Mouse (Mus musculus): ENCODE results near the gene Stra6l.

GRCm38 (mm10) chr4:45924011-45924410 is 75.5 kb downstream of the Stra6l start:
- TF ChIP-seq MAX (IDR thresholded peaks at IDR 0.05) (no peak), USF1 (IDR thresholded peaks at IDR 0.05; ENCODE audit: low read depth) (no peak), CTCF (IDR thresholded peaks at IDR 0.05; ENCODE audit: control insufficient read depth, insufficient read depth, insufficient read length) (no peak), CEBPB (IDR thresholded peaks at IDR 0.05; ENCODE audit: low read depth) (no peak), MYOD1 (IDR thresholded peaks at IDR 0.05; ENCODE audit: control insufficient read depth, insufficient read length, low read depth) (no peak)

All from C2C12 (cell line).